Mouse (Mus musculus) gastrocnemius, postnatal 14 days (tissue): ENCODE measurements around the gene Orai3. TPM values are rescaled to one million over a fixed set of nuclear protein-coding genes. Genes with fewer than 3 reads are reported as not detected.

Source experiments
- DNase-seq: peaks from one replicate; pipeline ENCODE4 v3.0.0; 2021; ENCODE audit warnings: mixed read lengths
- intact Hi-C: fragments of 180-260 bp; cut with DNase I; formaldehyde crosslinking; loops from one replicate; pipeline ENCODE4 v1.15.1; 2025; ENCODE audit warnings: low total_unique reads
- total RNA-seq, 2 experiments: library from RNA; stranded (reverse); gene quantifications; 2 replicates each; pipeline ENCODE4 v1.2.3; 2021

Gene Orai3
- total RNA-seq, 2 experiments from 2014 or later = 8.1 to 9.2 TPM

DNA sequence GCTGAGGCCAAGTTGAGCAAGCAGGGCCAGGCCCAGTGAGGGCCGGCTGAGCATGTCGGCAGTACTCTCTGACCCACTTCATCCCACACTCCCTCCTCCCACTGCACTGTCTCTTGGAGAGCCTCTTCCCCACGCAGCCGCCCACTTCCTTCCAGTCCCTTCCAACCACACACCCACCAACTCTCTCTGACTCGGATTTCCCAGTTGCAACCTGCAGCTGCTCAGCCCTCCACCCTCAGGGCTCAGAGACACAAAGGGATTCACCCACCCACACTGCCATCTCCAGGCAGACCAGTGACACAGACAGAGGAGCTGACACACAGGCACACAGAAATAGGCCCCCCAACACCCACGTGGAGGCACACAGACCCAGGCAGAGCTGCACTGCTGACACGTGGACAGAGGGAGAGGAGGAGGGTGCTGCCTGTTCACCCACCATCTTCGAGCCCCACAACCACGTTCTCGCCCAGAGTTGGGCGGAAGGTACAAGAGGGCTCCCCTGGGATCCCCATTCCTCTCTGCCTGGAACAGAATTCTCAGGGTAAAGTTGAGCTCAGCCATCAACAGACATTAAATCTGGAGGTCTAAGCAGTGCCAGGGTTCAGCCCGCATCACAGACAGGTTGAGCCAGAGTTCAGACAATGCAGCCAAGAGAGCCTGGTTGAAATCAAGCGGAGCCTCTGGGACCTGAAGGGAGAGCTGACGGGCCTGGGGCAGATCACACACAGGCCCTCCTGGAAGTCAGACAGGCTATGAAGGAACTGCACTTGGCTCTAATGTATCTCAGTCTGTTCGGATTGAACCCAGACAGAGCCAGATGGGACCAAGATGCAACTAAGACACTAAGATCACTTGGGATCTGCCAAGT lies 46.6 kb downstream of the Orai3 start:
- intact Hi-C loops = no loop called here
- peak; percentile 73 for DNase-seq

DNA sequence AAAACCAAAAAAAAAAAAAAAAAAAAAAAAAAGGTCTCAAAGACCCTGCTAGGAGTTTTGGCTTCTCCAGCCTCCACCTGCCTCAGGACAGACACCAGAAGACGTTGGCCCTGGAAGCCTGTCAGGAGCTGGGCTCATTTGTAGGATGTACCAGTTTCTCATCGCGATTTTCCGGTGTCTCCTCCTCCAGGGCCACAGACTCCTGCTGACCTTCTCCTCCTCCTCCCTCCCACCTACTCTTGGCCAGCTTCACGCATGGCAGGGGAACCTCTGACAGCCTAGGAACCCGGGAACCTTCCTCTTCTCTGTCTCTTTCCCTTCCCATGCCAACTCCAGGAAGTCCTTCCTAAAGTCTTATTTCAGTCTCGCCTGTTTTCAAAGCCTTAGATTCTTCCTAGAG lies 47.4 kb downstream of the Orai3 start:
- intact Hi-C loops = no loop called here

DNA sequence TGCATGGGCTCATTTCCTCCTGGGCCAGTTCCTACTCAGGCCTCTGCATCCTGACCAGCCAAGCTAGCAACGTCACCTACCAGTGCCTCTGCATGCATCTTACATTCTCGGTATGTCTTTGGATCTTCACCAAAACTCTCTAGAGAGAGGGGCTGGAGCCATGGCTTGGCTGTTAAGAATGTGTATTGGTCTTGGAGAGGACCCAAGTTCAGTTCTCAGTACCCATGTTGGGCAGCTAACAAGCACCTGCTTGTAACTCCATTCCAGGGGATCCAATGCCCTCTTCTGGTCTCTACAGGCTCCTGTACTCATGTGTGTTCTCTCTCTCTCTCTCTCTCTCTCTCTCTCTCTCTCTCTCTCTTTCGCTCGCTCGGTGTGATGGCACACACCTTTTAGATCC lies 48.2 kb downstream of the Orai3 start:
- DNase-seq = no peak
- intact Hi-C loops = no loop called here

More for the DNA sequence above, 47.4 kb downstream of the Orai3 start:
- no peak for DNase-seq

DNA sequence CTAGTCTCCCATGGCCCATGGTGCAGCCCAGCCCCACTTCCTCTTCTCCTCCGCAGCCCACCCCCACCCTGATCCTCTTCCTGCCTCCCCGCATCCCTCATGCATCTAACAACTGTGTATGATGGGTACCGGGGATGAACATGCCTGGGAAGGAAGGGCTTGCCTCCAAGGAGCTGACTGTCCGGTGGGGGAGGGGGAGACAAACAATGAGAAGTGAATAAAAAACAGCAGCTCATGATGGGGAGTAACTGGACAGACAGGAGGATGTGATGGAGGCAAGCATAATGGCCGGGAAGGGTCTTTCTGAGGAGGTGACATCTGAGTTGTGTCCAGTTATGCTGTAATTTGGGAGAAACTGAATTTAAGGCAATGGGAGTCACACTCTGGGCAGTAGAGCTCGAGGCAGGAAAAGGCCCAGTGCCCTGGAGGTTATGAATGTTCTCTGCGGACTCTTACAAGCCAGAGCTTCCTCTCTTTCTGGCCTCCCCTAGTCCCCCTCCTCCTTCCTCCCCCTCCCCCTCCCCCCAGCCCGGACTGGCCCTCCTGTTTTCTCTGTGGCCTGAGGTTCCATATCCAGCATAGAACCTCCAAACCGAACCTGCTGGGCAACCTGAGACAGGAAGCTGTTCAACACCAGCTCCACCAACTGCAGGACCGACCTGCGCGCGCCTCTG lies 51.4 kb downstream of the Orai3 start:
- intact Hi-C loops = no loop called here
- DNase-seq = no peak

DNA sequence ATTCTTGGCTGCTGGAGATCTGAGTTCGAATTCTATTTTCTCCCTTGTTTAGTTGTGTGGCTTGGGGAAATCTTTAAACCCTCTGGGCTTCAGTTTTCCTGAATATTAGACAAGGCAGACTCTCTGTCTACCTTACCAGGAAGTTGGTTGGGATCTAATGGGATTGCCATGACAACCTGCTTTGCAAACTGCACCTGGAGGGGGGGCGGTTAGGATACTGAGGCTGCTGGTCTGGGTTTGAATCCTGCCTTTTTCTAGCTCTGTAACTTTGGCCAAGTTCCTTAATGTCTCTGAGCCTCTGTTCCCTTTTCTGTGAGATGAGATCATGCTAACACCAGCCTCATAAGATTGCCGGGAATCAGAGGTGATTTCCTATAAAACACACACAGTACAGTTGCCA lies 52.9 kb downstream of the Orai3 start:
- no peak for DNase-seq
- intact Hi-C loops = no loop called here

DNA sequence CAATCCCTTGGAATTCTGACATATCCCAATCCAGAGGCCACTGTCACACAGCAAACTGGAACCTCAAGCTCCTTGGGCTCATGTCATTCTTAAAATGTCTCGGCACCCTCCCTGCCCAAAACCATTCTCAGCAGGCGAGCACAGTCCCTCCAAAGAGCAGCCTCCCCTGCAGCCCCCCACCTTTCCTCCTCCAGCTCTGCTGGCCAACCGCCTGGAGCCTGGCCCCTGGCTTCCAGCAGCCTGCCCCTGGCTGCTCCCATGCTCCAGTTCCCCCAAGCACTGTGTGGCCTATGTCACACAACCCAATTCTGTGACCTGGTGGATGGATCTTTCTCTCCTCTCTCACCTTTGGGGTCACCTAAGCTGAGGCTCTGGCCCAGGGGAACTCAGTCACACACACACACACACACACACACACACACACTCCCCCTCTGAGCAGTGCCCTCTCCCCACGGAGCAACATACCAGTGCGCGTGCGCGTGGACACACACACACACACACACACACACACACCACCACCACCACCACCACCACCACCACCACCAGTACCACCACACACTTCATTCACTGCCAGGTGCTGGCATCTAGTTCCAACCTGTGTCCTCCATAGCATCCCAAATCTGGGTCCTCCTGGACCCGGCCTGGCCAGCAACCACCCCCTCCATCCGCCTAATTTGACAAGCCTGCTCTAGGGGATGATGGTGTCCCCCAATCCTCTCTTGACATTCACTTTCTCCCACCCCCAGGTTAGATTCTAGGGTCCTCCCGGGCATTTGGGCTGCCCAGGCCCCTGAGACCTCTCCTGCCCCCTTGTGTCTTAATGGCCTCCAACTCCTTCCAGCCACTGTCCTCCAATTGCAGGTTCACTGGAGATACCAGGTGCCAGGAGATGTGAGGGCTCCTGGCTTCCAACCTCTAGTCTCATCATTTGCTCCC lies 53.9 kb downstream of the Orai3 start:
- intact Hi-C loops = no loop called here

DNA sequence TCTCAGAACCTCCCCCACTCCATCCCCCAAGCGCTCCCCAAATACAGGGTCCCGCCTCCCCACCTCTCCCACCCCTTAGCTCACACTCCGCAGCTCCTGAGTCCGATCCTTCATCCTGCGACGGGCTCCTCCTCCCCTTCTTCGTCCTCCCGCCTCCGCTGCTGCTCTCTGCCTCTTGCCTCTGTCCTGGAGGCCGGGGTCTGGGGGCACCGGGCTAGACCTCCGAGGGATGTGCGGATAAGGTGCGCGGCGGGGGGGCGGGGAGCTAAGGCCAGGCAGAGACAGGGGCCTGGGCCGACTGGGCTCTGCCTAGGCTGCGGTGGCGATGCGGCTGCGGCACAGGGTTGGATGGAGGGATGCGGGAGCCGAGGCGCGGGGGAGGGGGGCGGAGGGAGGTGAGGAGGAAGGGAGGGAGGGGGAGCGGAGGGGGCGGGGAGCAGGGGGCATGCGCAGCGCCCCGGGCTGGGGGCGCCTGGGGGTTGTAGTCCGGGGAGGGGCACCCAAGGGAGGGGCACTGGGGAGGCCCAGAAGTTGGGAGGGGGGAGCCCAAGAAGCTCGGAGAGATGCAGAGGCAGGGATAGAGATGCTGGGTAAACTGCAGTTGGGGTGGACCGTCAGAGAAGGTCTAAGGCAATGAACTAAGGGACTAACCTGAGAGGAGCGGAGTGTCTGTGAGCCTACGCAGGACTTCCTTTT lies 54.7 kb downstream of the Orai3 start, which contains the start of the genes Stx4a and Stx1b:
Gene Stx4a, plus strand, starts transcription at position 119 of the 696 bp plus-strand sequence.
Gene Stx1b, minus strand, starts transcription at position 374 of the 696 bp plus-strand sequence.
- intact Hi-C loops = no loop called here

More for the DNA sequence above, 53.9 kb downstream of the Orai3 start:
- DNase-seq = no peak

More for the DNA sequence above, 54.7 kb downstream of the Orai3 start, which contains the start of the genes Stx4a and Stx1b:
- DNase-seq = peak; percentile 59

Other genes with a start within 250 kb of the Orai3 start
- gene Tmem265, start 208.4 kb upstream of the Orai3 start, total RNA-seq = not detected
- gene Phkg2, start 196.5 kb upstream of the Orai3 start, total RNA-seq = 10 to 100 TPM; 10.1 to 10.7 TPM
- gene Ccdc189, start 181.2 kb upstream of the Orai3 start, total RNA-seq = 1 to 10 TPM; 1.8 to 4.5 TPM
- 10 to 100 TPM; 24.4 to 28.7 TPM for gene Rnf40, start 181.0 kb upstream of the Orai3 start, total RNA-seq
- gene Zfp629, start 154.0 kb upstream of the Orai3 start, total RNA-seq = 1 to 10 TPM; 6.7 to 8.3 TPM
- gene Bcl7c, start 60.9 kb upstream of the Orai3 start, total RNA-seq = 10 to 100 TPM; 44.8 to 65.7 TPM
- 10 to 100 TPM; 12.1 to 14.6 TPM for gene Ctf1, start 57.1 kb upstream of the Orai3 start, total RNA-seq
- gene Ctf2, start 37.6 kb upstream of the Orai3 start, total RNA-seq = not detected
- 1 to 10 TPM; 2.4 to 3.1 TPM for gene Fbxl19, start 25.3 kb upstream of the Orai3 start, total RNA-seq
- 10 to 100 TPM; 15.6 to 17.4 TPM for gene Setd1a, start 6.9 kb downstream of the Orai3 start, total RNA-seq
- 1 to 10 TPM in 1 of 2 experiments, under 1 TPM in 1; 0.88 to 1.8 TPM for gene Gm49388, start 15.8 kb downstream of the Orai3 start, total RNA-seq
- 1 to 10 TPM; 6.9 to 8.1 TPM for gene Hsd3b7, start 30.8 kb downstream of the Orai3 start, total RNA-seq
- gene Stx4a, start 54.5 kb downstream of the Orai3 start, total RNA-seq = 10 to 100 TPM; 46.9 to 49.9 TPM
- gene Stx1b, start 54.7 kb downstream of the Orai3 start, total RNA-seq = 1 to 10 TPM; 1.1 to 2.2 TPM
- gene Zfp646, start 106.4 kb downstream of the Orai3 start, total RNA-seq = 10 to 100 TPM; 13.6 to 13.9 TPM
- gene Zfp668, start 107.0 kb downstream of the Orai3 start, total RNA-seq = 1 to 10 TPM; 4.6 to 4.9 TPM
- gene Prss53, start 121.2 kb downstream of the Orai3 start, total RNA-seq = 1 to 10 TPM in 1 of 2 experiments, under 1 TPM in 1; 0.90 to 1.1 TPM
- not detected for gene Gm21974, start 125.6 kb downstream of the Orai3 start, total RNA-seq
- 10 to 100 TPM; 23.4 to 30.0 TPM for gene Vkorc1, start 125.8 kb downstream of the Orai3 start, total RNA-seq
- gene Bckdk, start 134.3 kb downstream of the Orai3 start, total RNA-seq = 100 to 1,000 TPM; 103 to 113 TPM
- 10 to 100 TPM; 12.5 to 15.2 TPM for gene Kat8, start 142.7 kb downstream of the Orai3 start, total RNA-seq
- gene Prss8, start 160.3 kb downstream of the Orai3 start, total RNA-seq = not detected
- 1 to 10 TPM; 6.5 to 8.2 TPM for gene Prss36, start 176.9 kb downstream of the Orai3 start, total RNA-seq
- 100 to 1,000 TPM; 111 to 123 TPM for gene Fus, start 197.6 kb downstream of the Orai3 start, total RNA-seq
- 1 to 10 TPM; 1.8 to 1.9 TPM for gene Pycard, start 224.1 kb downstream of the Orai3 start, total RNA-seq
- gene Trim72, start 234.1 kb downstream of the Orai3 start, total RNA-seq = 100 to 1,000 TPM; 246 TPM